Mouse (Mus musculus) central nervous system, embryonic 14 days (tissue): Measurements from ENCODE around the gene Vmn1r206. TPM values are rescaled to one million over a fixed set of nuclear protein-coding genes. Genes with fewer than 3 reads are reported as not detected.

ENCODE experiments used
- polyA plus RNA-seq: library from polyadenylated mRNA; depleted of rRNA; stranded (reverse); fragments of >200 nt; gene quantifications from 2 replicates; pipeline ENCODE4 v1.2.3, GENCODE M21; 2012; rRNA removed

Gene Vmn1r206
- polyA plus RNA-seq = not detected in 2 replicates

DNA sequence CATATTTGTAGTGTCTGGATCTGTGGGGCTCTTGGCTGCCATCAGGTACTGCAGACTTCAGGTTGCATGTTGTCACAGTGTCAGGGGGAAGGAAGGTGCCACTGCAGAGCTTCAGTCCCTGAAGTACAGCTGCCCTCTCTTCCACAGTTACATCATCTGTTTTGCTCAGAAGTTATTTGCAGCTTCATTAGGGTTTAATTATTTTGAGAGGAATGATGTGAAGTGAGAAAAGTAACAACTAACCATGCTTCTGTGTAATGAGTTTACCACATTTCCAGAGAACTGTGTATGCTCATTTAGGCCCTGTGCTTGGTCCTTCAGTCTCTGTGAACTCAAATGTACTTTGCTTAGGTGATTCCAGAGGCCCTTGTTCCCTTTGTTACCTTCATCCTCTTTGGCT lies at the start of gene Vmn1r206:
TSS of gene Vmn1r206 (minus strand) at position 101 of the 400 bp plus-strand sequence.

DNA sequence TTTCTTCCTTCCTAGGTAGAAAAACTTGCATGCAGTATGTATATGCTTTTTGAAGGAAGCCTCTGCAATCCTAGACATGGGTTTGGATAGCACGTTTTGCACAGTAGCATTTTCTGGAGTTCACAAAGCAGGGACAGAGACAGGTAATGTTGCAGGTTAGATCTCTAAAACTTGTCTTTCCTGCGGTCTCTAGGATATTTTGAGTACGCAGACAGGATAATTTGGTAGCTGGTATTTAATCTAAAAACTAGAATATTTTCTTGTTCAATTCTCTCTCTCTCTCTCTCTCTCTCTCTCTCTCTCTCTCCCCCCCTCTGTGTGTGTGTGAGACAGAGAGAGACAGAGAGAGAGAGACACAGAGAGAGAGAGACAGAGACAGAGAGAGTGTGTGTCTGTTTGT lies 31.2 kb downstream of the Vmn1r206 start, which contains the start of gene Vmn1r205:
TSS of gene Vmn1r205 (minus strand) at position 101 of the 400 bp plus-strand sequence.

Other genes with a start within 250 kb of the Vmn1r206 start
- not detected in 2 replicates for gene Vmn1r199, start 244.4 kb downstream of the Vmn1r206 start, polyA plus RNA-seq
- not detected in 2 replicates for gene Vmn1r200, start 233.9 kb downstream of the Vmn1r206 start, polyA plus RNA-seq
- not detected in 2 replicates for gene Vmn1r201, start 152.3 kb downstream of the Vmn1r206 start, polyA plus RNA-seq
- 0.01 TPM in 2 replicates for gene Vmn1r202, start 118.9 kb downstream of the Vmn1r206 start, polyA plus RNA-seq
- not detected in 2 replicates for gene Vmn1r203, start 106.1 kb downstream of the Vmn1r206 start, polyA plus RNA-seq
- not detected in 2 replicates for gene Vmn1r204, start 71.1 kb downstream of the Vmn1r206 start, polyA plus RNA-seq
- not detected in 2 replicates for gene Vmn1r205, start 31.3 kb downstream of the Vmn1r206 start, polyA plus RNA-seq
- gene Vmn1r207-ps, start 105.4 kb upstream of the Vmn1r206 start, polyA plus RNA-seq = not detected in 2 replicates
- not detected in 2 replicates for gene Vmn1r208, start 153.1 kb upstream of the Vmn1r206 start, polyA plus RNA-seq
- gene Vmn1r209, start 185.4 kb upstream of the Vmn1r206 start, polyA plus RNA-seq = not detected in 2 replicates
- gene Vmn1r210, start 207.1 kb upstream of the Vmn1r206 start, polyA plus RNA-seq = not detected in 2 replicates
- gene Vmn1r211, start 233.3 kb upstream of the Vmn1r206 start, polyA plus RNA-seq = not detected in 2 replicates